Comparison of ENCODE assay signal across 9 mouse cellular contexts in genomic region chr2:105126279-105126678, GRCm38 (mm10). TPM values are rescaled to one million over a fixed set of nuclear protein-coding genes. Genes with fewer than 3 reads are reported as not detected.
DNase-seq lines count a peak whose midpoint lies in the region; ATAC-seq and TF ChIP-seq lines count a peak whose summit lies in the region.
"Had no signal": no experiment of that assay in that cellular context is flagged by ENCODE, and none has a peak within 500 bp of the region (broad histone marks: within the 10 kb centered on the region; RNA-seq: fewer than 3 reads in every experiment).

TSS of gene Wt1 (plus strand) at chr2:105126529.

- no peak for TF ChIP-seq EP300 in heart, postnatal 0 days (IDR thresholded peaks at IDR 0.05; ENCODE audit: low read depth)

- DNase-seq in ES-CJ7 (ENCODE audit: low read depth, low spot score) = peak; percentile 79
- peak; percentile 73 for DNase-seq in embryo, embryonic 10.5 days (ENCODE audit: low spot score)
- peak; percentile 74 for DNase-seq in heart, postnatal 0 days (ENCODE audit: low spot score)
- DNase-seq in kidney, postnatal 25 days = peak; percentile 46 to 78
- no peak for DNase-seq in cerebellum, adult 8-10 months
- DNase-seq in MN1 (ENCODE audit: low spot score) = no peak
- no peak for DNase-seq in cerebellum, postnatal 14 days

- H3K36me3 ChIP-seq in heart, postnatal 0 days (replicated peaks; ENCODE audit: control insufficient read depth, insufficient read depth, low read length) = no peaks in the 10 kb centered on the region
- H3K36me3 ChIP-seq in midbrain, embryonic 15.5 days (replicated peaks) = no peaks in the 10 kb centered on the region

- TF ChIP-seq CTCF in heart, postnatal 0 days (IDR thresholded peaks at IDR 0.05; ENCODE audit: low read depth) = no peak

- no peaks in the 10 kb centered on the region for H3K9me3 ChIP-seq in heart, postnatal 0 days (replicated peaks; ENCODE audit: control insufficient read depth, low read length)
- no peaks in the 10 kb centered on the region for H3K9me3 ChIP-seq in midbrain, embryonic 15.5 days

- peaks cover 96% of the 10 kb centered on the region for H3K27me3 ChIP-seq in heart, postnatal 0 days (ENCODE audit: control insufficient read depth, insufficient read depth, low read length)
- peaks cover 85% of the 10 kb centered on the region for H3K27me3 ChIP-seq in midbrain, embryonic 15.5 days (replicated peaks)

- peak within 1 kb of the TSS; percentile 56 for H3K27ac ChIP-seq in heart, postnatal 0 days (ENCODE audit: low read depth)
- H3K27ac ChIP-seq in midbrain, embryonic 15.5 days = no peak within 1 kb of the TSS

- peak within 1 kb of the TSS; percentile 58 for H3K4me3 ChIP-seq in heart, postnatal 0 days (ENCODE audit: low read depth, low read length)
- peak within 1 kb of the TSS; percentile 5; the same call in 1 of the 2 replicates for H3K4me3 ChIP-seq in midbrain, embryonic 15.5 days
- H3K4me3 ChIP-seq: myocyte had no signal

- peak within 1 kb of the TSS; percentile 48 for H3K9ac ChIP-seq in heart, postnatal 0 days (replicated peaks; ENCODE audit: low read depth, low read length)
- no peak within 1 kb of the TSS for H3K9ac ChIP-seq in midbrain, embryonic 15.5 days

- peak within 1 kb of the TSS; percentile 63 for H3K4me2 ChIP-seq in heart, postnatal 0 days (ENCODE audit: low read depth, low read length)
- H3K4me2 ChIP-seq in midbrain, embryonic 15.5 days = peak within 1 kb of the TSS; percentile 28

- WGBS in heart, postnatal 0 days = under 1% methylated on average over 22 of the region's 25 CpGs
- 1% methylated on average over 24 of the region's 25 CpGs for WGBS in midbrain, embryonic 15.5 days

- peaks cover 3% of the 10 kb centered on the region; the same call in 1 of the 2 replicates for H3K4me1 ChIP-seq in heart, postnatal 0 days (ENCODE audit: control insufficient read depth, insufficient read depth)
- H3K4me1 ChIP-seq in midbrain, embryonic 15.5 days = peaks cover 17% of the 10 kb centered on the region; the same call in 1 of the 2 replicates

- ATAC-seq in heart, postnatal 0 days (ENCODE audit: insufficient read depth, low read depth) = peak; percentile 62
- peak; percentile 31 for ATAC-seq in midbrain, embryonic 15.5 days (replicated peaks)

RNA-seq across cellular contexts. Expression of gene Wt1, which starts in this region (rescaled TPM):
- total RNA-seq in heart, postnatal 0 days (2014; rRNA removed; ENCODE audit: low replicate concordance) = 7.3 and 24.8 TPM in 2 replicates
- 6.4 and 7.2 TPM in 2 replicates for polyA plus RNA-seq in heart, postnatal 0 days (2015; fragmentation: Nextera tagmentation; extraction: Ambion mirVana)
- polyA plus RNA-seq in midbrain, embryonic 15.5 days (2015; fragmentation: Nextera tagmentation; extraction: Ambion mirVana) = 0.09 and 0.13 TPM in 2 replicates
- polyA plus RNA-seq: myocyte had no signal

Comparison
In these comparisons a context has a peak if more than half of its experiments do, and no peak if none do; other contexts are left out.
1. Peak in ATAC-seq, H3K4me3 ChIP-seq and H3K4me2 ChIP-seq in midbrain, embryonic 15.5 days; RNA of the gene not detected or under 1 TPM.
2. DNase-seq: peak in ES-CJ7 (single experiment), embryo, embryonic 10.5 days (single experiment), heart, postnatal 0 days (single experiment) and kidney, postnatal 25 days (2 of 2); none in cerebellum, adult 8-10 months (single experiment), MN1 (single experiment) and cerebellum, postnatal 14 days (0 of 2).